Mouse (Mus musculus) inflammation-experienced regulatory T-cells, adult 6 months (primary cell): ENCODE measurements around the gene Dgkz. TPM values are rescaled to one million over a fixed set of nuclear protein-coding genes. Genes with fewer than 3 reads are reported as not detected.

Experiments used
- ATAC-seq: one replicate; pipeline ENCODE4 v1.8.0; 2017
- polyA plus RNA-seq, 3 experiments: library from polyadenylated mRNA; unstranded; fragments of 100-300 nt; shearing (Covaris generic); gene quantifications; one replicate each; pipeline ENCODE4 v1.2.1; 2017

The Dgkz gene
- 100 to 1,000 TPM in 2 of 3 experiments, 10 to 100 TPM in 1; 89.4 to 181 (median 130) TPM for polyA plus RNA-seq

DNA sequence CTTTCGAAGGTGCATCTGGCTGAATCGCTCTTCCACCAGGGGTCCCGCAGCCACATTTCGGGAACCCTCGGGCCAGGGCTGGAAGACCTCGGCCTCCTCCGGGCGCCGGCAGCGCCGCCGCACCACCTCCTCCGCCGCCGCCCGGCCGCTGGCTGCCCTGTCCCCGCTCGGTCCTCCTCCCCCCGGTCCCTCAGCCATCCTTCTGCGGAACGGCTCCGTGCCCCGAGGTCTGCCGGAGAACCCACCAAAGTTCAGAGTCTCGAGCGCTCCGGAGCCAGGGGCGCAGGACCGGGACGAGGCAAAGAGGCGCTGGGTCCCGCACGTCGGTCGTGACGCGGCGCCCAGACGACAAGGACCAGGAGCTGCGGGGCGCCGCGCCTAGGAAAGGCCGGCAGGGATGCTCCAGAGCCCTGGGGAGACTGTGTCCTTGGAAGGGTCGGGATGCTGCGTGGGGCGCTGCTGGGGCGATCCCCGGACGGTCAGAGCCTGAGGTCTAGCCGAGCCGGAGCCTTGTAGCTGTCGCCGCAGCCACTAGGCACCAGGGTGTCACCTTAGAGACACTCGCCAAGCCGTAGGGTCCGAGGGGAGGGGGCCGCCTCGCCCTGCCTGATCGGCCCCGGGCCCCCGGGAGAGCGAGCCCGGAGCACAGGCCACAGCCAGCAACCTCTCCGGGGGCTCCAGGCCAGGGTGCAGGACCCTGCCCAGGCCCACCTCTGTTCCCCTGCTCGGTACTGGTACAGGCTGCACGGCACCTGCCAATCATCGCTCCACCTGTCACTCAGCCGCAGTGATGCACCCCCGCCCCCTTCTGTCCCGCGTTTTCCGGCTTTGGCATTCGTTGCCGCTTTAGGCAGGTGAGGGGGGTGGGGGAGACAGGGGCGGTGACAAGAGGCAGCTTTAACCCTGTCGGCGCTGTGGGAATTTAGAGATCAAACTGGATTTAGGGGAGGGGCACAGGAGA, at the start of gene Dgkz:
Gene Dgkz, minus strand, starts transcription at position 284 of the 961 bp plus-strand sequence.
- ATAC-seq: peak; percentile 77

DNA sequence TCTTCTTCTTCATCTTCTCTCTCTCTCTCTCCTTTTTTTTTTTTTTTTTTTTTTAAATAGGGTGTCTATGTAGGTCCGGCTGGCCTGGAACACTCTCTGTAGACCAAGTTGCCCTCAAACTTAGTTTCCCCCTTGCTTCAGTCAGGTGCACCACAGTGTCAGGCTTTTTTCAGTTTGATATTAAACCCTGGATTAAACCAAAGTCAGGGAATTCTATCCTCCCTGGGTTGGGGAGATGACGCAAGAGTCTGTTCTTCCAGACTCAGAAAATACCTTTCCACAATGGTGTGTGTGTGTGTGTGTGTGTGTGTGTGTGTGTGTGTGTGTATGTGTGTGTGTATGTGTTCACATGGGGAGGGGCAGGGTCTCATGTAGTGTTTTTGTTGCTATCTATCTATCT, 49.5 kb upstream of the Dgkz start:
- ATAC-seq: no peak

DNA sequence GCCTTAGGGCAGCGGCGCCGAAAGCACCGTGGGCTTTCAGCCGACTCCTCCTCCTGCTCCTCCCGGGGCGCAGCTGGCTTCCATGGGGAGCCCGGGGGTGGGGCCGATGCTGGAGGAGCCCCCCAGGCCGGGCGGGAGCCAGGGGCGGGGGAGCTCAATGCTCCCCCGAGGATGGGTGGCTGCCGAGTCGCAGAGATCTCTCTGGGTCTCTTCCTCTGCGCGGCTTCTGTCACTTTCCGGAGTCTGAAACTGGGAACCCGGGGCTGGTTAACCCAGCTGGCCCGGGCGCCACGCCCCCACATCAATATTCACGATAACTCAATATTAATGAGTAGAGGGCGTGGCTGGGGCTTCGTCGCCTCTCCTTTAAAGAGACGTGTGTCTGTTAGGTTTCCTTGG, 48.6 kb upstream of the Dgkz start, which contains the start of gene Creb3l1:
Gene Creb3l1, minus strand, starts transcription at position 229 of the 399 bp plus-strand sequence.
- peak; percentile 90 for ATAC-seq

DNA sequence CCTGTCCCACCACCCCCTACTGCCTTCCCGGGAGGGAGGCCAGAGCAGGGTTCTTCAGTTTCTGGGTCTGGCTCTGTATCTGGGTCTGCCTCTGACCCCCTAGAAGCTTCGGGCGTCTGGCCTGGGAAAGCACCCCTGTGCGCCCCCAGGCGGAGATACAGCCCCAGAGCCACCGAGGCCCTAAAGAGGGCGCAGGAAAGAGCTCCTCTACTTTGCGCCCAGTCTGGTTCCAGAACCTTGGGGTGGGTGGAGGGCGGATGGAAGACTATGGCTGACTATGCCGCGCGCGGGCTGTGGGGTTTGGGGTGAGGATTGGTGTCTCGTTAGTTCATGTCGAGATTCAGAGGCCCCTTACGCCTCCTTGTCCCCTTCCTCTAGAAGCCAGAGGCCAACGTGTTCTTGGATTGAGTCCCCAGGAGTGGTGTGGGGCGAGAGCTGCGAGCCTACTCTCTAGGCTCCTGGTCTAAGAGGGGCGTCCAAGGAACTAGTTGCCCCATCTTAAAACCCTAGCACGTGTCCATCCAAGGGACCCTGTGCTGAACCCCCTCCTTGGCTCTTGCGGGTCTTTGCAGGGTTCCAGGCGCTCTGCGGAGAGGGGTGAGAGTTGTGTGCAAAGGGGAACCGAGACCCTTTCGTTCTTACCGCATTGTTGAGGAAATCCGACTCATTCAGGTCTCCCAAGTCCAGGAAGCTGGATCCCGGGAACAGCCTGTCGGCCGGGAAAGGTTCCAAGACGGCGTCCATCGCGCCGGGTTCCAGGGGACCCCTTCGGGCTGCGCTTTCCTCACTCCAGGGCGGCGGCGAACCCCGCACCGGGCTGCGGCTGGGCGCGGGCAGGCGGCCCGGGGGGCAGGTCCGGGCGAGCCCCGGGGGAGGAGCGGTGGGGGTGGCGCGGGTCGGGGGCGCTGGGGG, 48.0 kb upstream of the Dgkz start:
- ATAC-seq: no peak

DNA sequence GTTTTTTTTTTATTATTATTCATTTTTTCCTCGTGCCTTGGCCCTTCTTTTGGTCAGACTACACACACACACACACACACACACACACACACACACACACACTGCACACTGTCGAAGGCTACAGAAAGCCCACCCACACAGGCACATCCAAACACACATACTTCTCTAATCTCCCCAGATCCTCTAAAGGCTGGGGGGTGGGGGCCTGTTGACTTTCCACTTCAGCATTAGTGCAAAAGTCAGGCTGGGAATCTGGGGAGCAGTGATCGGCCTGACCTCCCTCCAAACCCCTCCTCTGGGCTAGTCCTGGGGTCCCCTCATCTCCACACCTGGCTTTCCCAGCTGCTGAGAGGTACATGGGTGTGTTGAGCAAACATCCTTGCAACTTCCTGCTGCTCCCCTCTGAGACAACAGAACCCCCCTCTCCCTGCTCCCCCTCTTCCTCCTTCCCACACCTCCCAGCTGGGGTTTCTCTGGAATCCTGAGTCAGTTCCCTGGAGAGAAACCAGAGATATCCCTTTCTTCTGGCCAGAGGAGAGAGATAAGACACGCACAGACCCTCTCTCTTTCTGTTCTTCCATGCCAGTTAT, 45.1 kb upstream of the Dgkz start:
- no peak for ATAC-seq

DNA sequence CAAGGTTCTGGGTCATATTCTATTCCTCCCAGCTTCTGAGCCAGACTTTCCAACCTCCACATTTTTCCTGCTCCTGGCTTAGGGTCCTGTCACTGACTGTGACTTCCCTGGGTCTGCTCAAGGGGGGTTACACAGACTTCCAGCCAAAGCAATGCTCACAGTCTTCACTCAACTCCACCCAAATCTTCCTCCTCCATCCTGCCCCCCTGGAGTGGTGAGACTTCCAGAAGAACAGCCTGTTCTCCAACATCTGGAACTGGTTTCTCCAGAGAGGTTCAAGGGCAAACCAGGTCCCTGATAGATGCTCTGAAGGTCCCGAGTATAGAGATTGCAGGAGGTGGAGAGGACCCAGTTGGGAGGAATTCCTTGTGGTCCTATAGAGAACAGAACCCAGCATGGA, 41.8 kb upstream of the Dgkz start:
- ATAC-seq: no peak

DNA sequence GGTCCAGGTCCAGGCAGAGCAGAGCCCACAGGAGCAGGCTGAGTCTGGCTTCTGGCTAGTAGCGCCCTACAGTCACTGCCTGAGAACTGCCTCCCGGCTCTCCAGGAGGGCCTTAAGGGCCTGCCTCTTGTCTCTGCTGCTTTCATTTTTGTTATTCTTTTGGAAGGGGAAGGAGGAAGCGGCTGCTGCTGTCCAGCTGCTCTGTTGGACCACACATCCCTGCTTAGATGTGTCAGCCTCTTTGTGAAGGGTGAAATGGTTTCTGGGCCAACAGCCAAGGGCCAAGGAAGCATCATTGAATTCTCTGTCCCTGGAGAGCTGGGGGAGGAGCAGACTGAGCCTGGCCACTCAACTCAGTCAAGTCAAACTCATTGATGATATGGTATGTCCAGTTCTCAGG, 41.3 kb upstream of the Dgkz start:
- no peak for ATAC-seq

DNA sequence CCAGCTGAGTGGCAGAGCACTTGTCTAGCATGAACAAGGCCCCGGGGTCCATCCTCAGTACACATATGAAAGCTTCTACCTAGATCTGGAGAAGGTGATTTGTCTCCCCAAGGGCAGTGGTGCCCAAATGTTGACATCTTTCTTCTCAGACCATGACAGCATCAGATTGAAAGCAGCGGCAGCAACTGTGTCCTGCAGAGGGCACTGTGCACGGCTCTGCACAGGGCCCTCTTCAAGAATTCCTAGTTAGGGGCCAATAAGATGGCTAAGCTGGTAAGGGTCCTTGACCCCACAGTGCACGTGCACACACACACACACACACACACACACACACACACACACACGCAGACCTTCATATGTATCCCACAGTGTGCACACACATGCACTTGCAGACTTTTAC, 39.2 kb upstream of the Dgkz start:
- ATAC-seq: no peak

DNA sequence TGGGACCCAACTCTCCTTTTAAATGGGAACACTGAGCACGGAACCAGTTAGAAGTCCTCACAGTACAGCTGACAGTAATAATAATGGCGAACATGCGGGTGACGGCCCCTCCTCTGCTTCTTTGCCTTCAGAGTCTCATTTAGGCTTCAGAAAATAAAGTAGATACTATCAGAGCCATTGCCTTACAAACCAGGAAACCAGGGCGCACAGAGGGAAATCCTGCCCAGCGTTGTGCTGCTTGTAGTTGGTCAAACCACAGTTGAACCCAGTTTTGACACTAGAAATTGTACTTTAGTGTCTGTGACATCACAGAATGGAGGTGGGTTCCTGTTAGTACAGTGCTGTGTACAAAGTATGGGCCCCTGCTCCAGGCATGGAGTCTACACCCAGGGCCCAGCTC, 38.6 kb upstream of the Dgkz start:
- no peak for ATAC-seq

DNA sequence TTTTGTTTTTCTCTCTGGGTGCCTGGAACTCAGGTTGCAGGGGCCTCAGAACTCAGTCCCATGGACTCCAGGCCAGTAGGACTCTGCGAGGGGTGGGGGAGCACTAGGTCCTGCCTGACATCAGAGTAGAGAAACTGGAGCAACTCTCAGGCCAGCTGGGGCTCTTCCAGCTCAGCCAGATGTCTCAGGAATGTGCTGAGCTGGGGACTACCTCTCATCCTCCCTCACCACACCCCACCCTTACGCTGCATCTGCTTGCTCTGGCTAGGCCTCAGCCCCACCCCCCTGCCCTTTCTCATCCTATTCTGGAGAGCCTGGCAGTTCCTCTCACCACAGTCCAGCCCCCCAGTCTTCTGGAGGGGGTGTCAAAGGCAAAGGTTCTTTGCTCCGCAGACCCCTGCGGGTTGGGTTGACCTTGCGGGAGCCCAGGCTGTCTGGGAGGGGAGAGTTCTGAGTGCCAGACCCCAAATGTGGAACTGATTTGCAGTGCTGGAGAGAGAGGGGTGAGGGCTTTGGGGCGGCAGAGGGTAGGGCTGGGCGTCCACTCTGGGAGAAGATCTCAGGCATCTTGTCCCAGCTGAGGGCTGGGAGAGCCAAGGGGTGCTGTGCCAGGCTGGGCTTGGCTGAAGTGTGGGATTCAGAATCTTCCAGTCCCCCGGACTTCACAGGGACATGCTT, 37.2 kb upstream of the Dgkz start:
- ATAC-seq: no peak

DNA sequence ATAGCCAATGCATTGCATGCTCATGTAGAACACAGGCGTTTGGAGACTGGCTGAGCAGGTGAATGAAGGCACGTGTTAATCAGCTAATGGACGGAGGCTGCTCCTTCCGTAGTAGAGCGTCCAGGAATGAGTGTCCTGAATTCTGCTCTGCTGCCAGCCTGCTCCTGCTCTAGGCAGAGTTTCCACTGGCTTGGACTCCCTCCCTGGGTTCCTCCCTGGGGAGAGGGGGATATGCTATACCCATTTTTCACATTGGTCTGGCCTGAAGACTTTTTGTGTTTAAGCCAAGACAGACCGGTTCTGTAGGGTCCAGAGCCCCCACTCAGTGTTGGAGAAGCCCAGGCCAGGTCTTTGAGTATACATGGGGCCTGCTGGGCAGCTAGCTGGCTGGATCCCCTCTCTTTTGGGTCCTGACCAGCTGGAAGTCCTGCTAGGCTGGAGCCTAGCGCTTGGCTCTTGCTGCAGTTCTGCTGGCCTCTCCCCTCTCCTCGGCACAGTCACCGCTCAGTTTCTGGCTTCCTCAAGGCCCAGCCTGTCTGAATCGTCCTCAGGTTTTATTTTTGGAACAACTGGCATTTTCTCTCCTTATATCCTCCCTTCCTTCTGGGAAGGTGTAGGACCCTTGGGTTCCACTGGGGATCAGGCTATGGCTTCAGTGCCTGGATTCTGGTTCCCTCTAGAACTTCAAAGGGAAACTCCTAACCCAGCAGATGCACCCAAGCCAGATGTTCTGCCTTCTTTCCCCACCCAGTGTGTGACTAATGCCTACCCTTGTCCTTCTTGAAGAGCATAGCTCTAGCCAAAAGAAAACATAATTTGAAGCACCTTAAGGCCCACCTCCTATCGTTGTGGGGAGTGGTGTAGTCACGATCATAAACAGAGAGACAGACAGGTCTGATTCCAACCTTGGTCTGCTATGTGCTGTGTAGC, 36.0 kb upstream of the Dgkz start:
- ATAC-seq: no peak

DNA sequence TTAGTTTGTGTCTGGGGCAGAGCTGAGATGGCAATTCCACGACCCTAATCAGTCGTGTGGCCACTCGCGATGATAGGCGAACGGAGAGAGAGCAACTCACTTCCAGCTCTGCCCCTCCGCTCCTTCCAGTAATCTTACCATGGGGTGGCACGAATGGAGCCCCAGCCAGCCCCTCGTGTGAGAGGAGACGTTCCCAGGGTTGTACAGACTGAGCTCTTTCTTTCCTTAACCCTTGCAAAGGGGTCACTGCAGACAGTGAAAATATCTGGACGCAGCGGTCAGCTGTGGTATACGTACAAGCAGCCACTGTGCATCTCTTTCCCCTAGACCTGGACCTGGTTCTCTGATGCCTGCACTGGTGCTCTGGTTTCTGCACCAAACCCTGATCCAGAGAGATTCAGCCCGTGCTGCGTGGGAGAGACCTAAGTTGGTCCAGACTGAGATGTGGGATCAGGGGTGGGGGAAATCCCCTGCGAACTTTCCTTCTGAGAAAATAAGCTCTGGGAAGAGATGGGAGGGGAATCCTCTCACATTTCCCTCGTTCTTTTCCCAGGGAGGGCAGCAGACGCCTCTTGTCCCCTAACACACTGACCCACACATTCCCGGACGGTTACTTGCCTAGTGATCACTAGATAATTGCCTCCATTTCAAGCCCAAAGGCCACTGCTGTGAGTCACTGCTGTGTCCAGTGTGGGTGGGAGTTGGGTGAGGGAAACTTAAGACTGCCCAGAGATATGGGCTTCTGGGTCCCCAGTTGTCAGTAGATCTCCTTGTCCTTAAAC, 33.1 kb upstream of the Dgkz start:
- ATAC-seq: no peak

DNA sequence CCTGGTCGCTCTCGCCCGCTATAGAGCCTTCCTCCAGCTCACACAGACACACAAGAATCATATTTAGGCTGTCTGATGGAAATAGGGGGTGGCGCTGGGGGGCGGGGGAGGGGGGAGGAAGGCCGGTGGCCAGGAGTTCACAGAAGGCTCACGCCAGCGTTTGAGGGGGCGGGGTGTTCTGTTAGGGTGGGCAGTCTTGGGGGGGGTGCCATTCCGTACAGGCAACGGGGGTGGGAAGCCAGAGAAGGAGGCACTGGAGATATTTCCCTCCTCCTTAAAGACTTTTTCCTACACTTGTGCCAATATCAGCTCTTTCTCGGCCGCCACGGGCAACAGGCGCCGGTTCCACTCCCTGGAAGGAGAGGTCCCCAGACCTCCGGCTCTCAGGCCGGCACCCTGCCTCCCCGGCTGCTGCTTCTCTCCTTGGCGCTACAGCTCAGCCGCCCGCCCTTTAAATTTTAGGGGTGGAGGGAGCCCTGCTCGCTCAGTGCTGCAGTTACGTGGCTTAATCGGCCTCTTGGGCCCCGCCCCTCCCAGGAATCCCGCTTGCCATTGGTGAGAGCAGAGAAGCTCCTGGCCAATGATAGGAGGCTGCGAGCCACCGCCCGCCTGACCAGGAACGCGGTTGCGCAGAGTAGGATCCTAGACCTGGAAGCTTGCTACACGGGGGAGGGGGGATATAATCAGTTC, 32.4 kb upstream of the Dgkz start:
- ATAC-seq: peak; percentile 100

DNA sequence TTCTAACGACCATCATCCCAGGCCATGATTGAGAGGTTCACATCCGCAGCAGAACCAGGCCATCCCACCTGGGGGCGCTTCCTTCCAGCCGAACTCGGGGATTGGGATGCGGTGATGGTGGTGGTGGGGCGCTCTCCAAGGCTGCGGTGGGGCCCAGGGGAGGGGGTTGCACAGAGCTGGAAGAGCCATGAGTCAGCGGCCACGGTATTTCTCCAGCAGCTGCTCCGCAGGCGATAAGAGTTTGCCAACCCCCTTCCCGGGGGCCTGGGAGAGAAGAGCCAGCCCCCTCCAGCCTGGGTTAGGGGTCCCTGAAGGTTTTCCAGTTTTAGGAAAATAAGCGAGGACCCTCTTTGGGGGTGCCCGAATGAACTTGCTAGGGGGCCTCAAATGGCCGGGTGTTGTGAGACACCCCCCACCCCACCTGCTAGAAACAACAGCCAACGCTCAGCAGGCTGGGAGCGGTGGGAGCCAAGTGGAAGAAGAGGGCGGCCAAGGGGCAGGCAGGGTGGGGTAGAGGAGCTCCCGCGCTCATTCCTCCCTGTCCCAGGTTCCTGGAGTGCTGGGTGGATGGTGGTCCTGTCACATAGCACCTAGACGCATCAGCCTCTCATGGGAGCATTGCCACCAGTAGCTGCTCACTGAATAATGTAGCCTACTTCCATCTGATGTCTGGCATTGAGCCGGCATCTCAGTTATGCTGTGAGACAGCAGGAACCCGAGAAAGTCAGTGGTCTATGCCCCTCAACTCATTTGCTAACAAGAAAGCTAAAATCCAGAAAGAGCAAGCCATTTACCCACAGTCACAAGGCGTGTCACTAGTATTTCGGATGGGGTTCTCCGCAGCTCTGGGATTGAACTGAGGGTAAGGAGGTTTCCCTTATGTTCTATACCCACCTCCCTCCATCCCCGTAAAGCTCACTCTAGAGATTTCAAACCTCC, 31.6 kb upstream of the Dgkz start:
- ATAC-seq: no peak

DNA sequence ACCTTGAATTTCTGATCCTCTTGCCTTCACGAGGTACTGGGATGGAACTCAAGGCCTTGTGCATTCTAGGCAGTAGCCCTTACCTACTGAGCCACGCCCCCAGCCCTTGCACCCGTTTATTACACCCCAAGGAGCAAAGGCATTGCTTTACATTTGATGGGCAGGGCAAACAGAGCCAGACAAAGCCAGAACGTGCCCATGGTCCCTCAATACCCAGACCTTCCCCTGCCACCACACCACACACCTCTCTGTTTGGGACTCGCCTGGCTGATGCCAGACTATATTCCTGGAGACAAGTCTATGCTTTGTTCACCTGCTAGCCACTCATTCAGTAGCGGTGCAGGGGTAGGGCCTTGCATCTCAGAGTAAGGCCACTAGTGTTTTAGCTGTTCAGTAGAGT, 30.8 kb upstream of the Dgkz start:
- no peak for ATAC-seq

DNA sequence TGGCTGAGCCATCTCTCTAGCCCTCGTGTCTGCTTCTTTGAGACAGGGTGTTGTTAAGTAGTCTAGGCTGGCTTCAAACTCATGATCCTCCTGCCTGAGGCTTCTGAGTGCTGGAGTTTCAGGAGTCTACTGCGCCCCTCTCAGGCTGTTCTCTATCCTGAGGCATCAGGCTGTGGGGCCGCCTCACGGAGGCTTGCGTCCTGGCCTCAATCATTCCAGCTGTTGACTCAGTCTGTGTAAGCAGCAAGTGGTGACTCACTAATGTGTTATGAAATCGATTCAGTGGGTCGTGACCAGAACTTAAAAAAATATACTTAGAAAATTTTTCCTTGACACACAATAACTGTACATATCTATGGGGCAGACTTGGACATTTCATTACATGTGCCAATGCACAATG, 29.0 kb upstream of the Dgkz start:
- ATAC-seq: no peak

DNA sequence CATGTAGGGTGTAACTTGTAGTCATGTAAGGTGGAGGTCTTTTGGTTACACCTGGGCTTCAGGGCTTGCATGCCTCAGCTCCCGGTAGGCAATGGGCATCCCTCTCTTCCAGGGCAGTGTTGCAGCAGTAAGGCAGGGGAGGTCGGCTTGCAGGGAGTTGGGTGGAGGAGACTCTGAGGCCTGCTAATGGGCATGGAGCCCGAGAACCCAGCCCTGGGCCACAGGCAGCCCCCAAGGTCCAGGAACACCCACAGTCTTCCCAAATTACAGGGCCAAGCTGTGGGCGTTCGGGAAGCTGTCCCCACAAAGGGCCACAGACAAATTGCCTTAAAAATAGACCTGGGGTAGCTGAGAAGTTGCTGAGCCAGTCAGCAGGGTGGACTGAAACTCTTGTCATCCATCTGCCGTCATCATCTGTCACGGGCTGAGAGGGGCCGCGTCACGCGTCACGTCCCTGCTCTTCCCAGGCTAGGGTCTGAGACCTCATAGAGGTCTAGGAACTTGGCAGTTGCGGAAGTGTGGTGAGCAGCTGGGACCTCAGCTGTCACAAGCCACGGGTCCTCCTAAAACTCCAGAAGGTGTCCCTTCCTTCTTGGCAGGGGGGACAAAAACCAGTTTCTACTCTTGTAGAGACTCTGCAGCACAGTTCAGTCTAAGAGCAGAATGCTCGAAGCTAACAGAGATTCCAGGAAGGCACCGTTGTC, 22.4 kb upstream of the Dgkz start:
- no peak for ATAC-seq

DNA sequence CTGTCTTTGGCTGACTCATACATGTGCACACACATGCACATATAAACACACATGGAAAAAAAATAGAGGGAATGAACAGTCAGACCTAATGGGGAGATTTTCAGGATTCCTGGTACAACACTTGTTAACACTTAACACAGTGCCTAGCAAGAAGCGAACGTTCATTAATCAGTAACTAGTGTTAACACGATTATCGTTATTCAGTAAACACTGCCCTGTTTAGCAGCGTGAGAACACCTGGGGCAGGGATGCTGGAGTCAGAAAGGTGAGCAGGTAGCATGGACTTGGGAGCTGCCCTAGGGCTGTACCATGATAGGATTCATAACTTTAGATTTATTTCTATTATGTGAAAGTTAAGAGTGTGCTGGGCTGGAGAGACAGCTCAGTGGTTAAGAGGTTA, 20.3 kb upstream of the Dgkz start:
- no peak for ATAC-seq
